Mouse (Mus musculus): ENCODE measurements around the gene Thegl. TPM values are rescaled to one million over a fixed set of nuclear protein-coding genes. Genes with fewer than 3 reads are reported as not detected.
"Not testable (repeated sequence)": the region's sequence is repeated elsewhere in the genome, so short reads cannot be mapped to it uniquely, and the experiment has no call there.

Gene Thegl
- 0.23 and 0.37 TPM in 2 replicates for polyA plus RNA-seq (2014; fragmentation: Nextera tagmentation; extraction: Ambion mirVana)

GRCm38 (mm10) chr5:77015544-77016482 lies at the start of gene Thegl:
Thegl (plus strand) TSS chr5:77016023.
- ATAC-seq (replicated peaks; ENCODE audit: low FRiP score): peak; percentile 99
- peaks cover 3% of the 10 kb centered on the region; the same call in 1 of the 2 replicates for H3K27me3 ChIP-seq (ENCODE audit: control insufficient read depth, insufficient read depth, low read length)
- H3K4me3 ChIP-seq (ENCODE audit: low read depth, low read length): peak within 1 kb of the TSS; percentile 45
- DNase-seq (ENCODE audit: low spot score): peak; percentile 91
- 12% methylated on average over 57 of the region's 57 CpGs for WGBS
- no peaks in the 10 kb centered on the region for H3K9me3 ChIP-seq (ENCODE audit: control insufficient read depth, low read length)
- no peaks in the 10 kb centered on the region for H3K36me3 ChIP-seq (ENCODE audit: control insufficient read depth, insufficient read depth, low read length)
- H3K4me1 ChIP-seq (replicated peaks; ENCODE audit: control insufficient read depth, insufficient read depth, low read length): no peaks in the 10 kb centered on the region; the same call in 1 of the 2 replicates
- H3K27ac ChIP-seq (ENCODE audit: low read depth, low read length): no peak within 1 kb of the TSS
- H3K4me2 ChIP-seq (ENCODE audit: low read depth, low read length, severe bottlenecking): peak within 1 kb of the TSS; percentile 81
- peak within 1 kb of the TSS; percentile 41 for H3K9ac ChIP-seq (ENCODE audit: low read length)

- Histone ChIP-seq H3K27me3 (ENCODE audit: control insufficient read depth, insufficient read depth, low read length) (no peaks in the 10 kb centered on the region), H3K4me1 (replicated peaks; ENCODE audit: control insufficient read depth, insufficient read depth, low read length) (peaks cover 4% of the 10 kb centered on the region; the same call in 1 of the 2 replicates), H3K4me3 (ENCODE audit: low read depth, low read length) (no peak overlapping the region), H3K9ac (ENCODE audit: low read length) (no peak overlapping the region), H3K27ac (ENCODE audit: low read depth, low read length) (no peak overlapping the region), H3K4me2 (ENCODE audit: low read depth, low read length, severe bottlenecking) (no peak overlapping the region), H3K9me3 (ENCODE audit: control insufficient read depth, low read length) (no peaks in the 10 kb centered on the region), H3K36me3 (ENCODE audit: control insufficient read depth, insufficient read depth, low read length) (peaks cover 8% of the 10 kb centered on the region; the same call in 1 of the 2 replicates)
- 83% methylated on average over 5 of the region's 5 CpGs for WGBS
- ATAC-seq (replicated peaks; ENCODE audit: low FRiP score): no peak
- no peak for DNase-seq (ENCODE audit: low spot score)
Observed at GRCm38 (mm10) chr5:76969250-76969649, 46.6 kb upstream of the Thegl start.

GRCm38 (mm10) chr5:76971115-76971514 lies 44.7 kb upstream of the Thegl start:
- H3K9ac ChIP-seq (ENCODE audit: low read length); H3K4me3 ChIP-seq (ENCODE audit: low read depth, low read length); H3K36me3 ChIP-seq (ENCODE audit: control insufficient read depth, insufficient read depth, low read length); H3K4me2 ChIP-seq (ENCODE audit: low read depth, low read length, severe bottlenecking); DNase-seq (ENCODE audit: low spot score); H3K27me3 ChIP-seq (ENCODE audit: control insufficient read depth, insufficient read depth, low read length); H3K9me3 ChIP-seq (ENCODE audit: control insufficient read depth, low read length); ATAC-seq (replicated peaks; ENCODE audit: low FRiP score); H3K27ac ChIP-seq (ENCODE audit: low read depth, low read length); H3K4me1 ChIP-seq (replicated peaks; ENCODE audit: control insufficient read depth, insufficient read depth, low read length): not testable (repeated sequence)
- WGBS: 88% methylated on average over 1 of the region's 1 CpGs

GRCm38 (mm10) chr5:76973488-76973887 lies 42.3 kb upstream of the Thegl start:
- H3K27ac ChIP-seq (ENCODE audit: low read depth, low read length): no peak overlapping the region
- H3K4me3 ChIP-seq (ENCODE audit: low read depth, low read length): peak overlapping the region; percentile 94; the same call in 1 of the 2 replicates
- H3K4me2 ChIP-seq (ENCODE audit: low read depth, low read length, severe bottlenecking): peak overlapping the region; percentile 78
- no peak for DNase-seq (ENCODE audit: low spot score)
- H3K27me3 ChIP-seq (ENCODE audit: control insufficient read depth, insufficient read depth, low read length): no peaks in the 10 kb centered on the region
- H3K9me3 ChIP-seq (ENCODE audit: control insufficient read depth, low read length): no peaks in the 10 kb centered on the region
- H3K36me3 ChIP-seq (ENCODE audit: control insufficient read depth, insufficient read depth, low read length): no peaks in the 10 kb centered on the region; the same call in 1 of the 2 replicates
- WGBS: 65% methylated on average over 3 of the region's 3 CpGs
- no peak overlapping the region; the same call in 1 of the 2 replicates for H3K9ac ChIP-seq (ENCODE audit: low read length)
- ATAC-seq (replicated peaks; ENCODE audit: low FRiP score): no peak
- peaks cover 8% of the 10 kb centered on the region; the same call in 1 of the 2 replicates for H3K4me1 ChIP-seq (replicated peaks; ENCODE audit: control insufficient read depth, insufficient read depth, low read length)

- Histone ChIP-seq H3K4me3 (ENCODE audit: low read depth, low read length) (peak overlapping the region; percentile 94), H3K27ac (ENCODE audit: low read depth, low read length) (no peak overlapping the region), H3K9me3 (ENCODE audit: control insufficient read depth, low read length) (no peaks in the 10 kb centered on the region), H3K4me1 (replicated peaks; ENCODE audit: control insufficient read depth, insufficient read depth, low read length) (peaks cover 8% of the 10 kb centered on the region; the same call in 1 of the 2 replicates), H3K27me3 (ENCODE audit: control insufficient read depth, insufficient read depth, low read length) (no peaks in the 10 kb centered on the region), H3K4me2 (ENCODE audit: low read depth, low read length, severe bottlenecking) (peak overlapping the region; percentile 78), H3K9ac (ENCODE audit: low read length) (peak overlapping the region; percentile 84), H3K36me3 (ENCODE audit: control insufficient read depth, insufficient read depth, low read length) (no peaks in the 10 kb centered on the region; the same call in 1 of the 2 replicates)
- peak; percentile 55 for ATAC-seq (replicated peaks; ENCODE audit: low FRiP score)
- DNase-seq (ENCODE audit: low spot score): no peak
- WGBS: 3% methylated on average over 17 of the region's 17 CpGs
Observed at GRCm38 (mm10) chr5:76974207-76974553, 41.6 kb upstream of the Thegl start.

GRCm38 (mm10) chr5:76974554-76975285 lies 41.1 kb upstream of the Thegl start, which contains the start of gene Srp72:
Srp72 (plus strand) TSS chr5:76974683.
- WGBS: under 1% methylated on average over 60 of the region's 60 CpGs
- H3K9ac ChIP-seq (ENCODE audit: low read length): peak within 1 kb of the TSS; percentile 84
- H3K4me2 ChIP-seq (ENCODE audit: low read depth, low read length, severe bottlenecking): peak within 1 kb of the TSS; percentile 78
- peak within 1 kb of the TSS; percentile 94 for H3K4me3 ChIP-seq (ENCODE audit: low read depth, low read length)
- ATAC-seq (replicated peaks; ENCODE audit: low FRiP score) (peak; percentile 96), DNase-seq (ENCODE audit: low spot score) (peak; percentile 95)
- peaks cover 8% of the 10 kb centered on the region; the same call in 1 of the 2 replicates for H3K4me1 ChIP-seq (replicated peaks; ENCODE audit: control insufficient read depth, insufficient read depth, low read length)
- H3K36me3 ChIP-seq (ENCODE audit: control insufficient read depth, insufficient read depth, low read length): no peaks in the 10 kb centered on the region; the same call in 1 of the 2 replicates
- peak within 1 kb of the TSS; percentile 68 for H3K27ac ChIP-seq (ENCODE audit: low read depth, low read length)
- no peaks in the 10 kb centered on the region for H3K27me3 ChIP-seq (ENCODE audit: control insufficient read depth, insufficient read depth, low read length)
- no peaks in the 10 kb centered on the region for H3K9me3 ChIP-seq (ENCODE audit: control insufficient read depth, low read length)

- H3K9ac ChIP-seq (ENCODE audit: low read length): no peak overlapping the region
- 90% methylated on average over 8 of the region's 8 CpGs for WGBS
- H3K4me3 ChIP-seq (ENCODE audit: low read depth, low read length): peak overlapping the region; percentile 94
- H3K36me3 ChIP-seq (ENCODE audit: control insufficient read depth, insufficient read depth, low read length): peaks cover 5% of the 10 kb centered on the region; the same call in 1 of the 2 replicates
- H3K4me2 ChIP-seq (ENCODE audit: low read depth, low read length, severe bottlenecking): peak overlapping the region; percentile 78
- no peaks in the 10 kb centered on the region for H3K9me3 ChIP-seq (ENCODE audit: control insufficient read depth, low read length)
- ATAC-seq (replicated peaks; ENCODE audit: low FRiP score) (no peak), DNase-seq (ENCODE audit: low spot score) (no peak)
- peaks cover 8% of the 10 kb centered on the region; the same call in 1 of the 2 replicates for H3K4me1 ChIP-seq (replicated peaks; ENCODE audit: control insufficient read depth, insufficient read depth, low read length)
- H3K27me3 ChIP-seq (ENCODE audit: control insufficient read depth, insufficient read depth, low read length): no peaks in the 10 kb centered on the region
- H3K27ac ChIP-seq (ENCODE audit: low read depth, low read length): no peak overlapping the region
Observed at GRCm38 (mm10) chr5:76975736-76976135, 40.1 kb upstream of the Thegl start.

- H3K36me3 ChIP-seq (ENCODE audit: control insufficient read depth, insufficient read depth, low read length): peaks cover 21% of the 10 kb centered on the region
- no peaks in the 10 kb centered on the region for H3K27me3 ChIP-seq (ENCODE audit: control insufficient read depth, insufficient read depth, low read length)
- H3K9ac ChIP-seq (ENCODE audit: low read length): no peak overlapping the region
- H3K27ac ChIP-seq (ENCODE audit: low read depth, low read length): no peak overlapping the region
- H3K4me3 ChIP-seq (ENCODE audit: low read depth, low read length): no peak overlapping the region
- no peaks in the 10 kb centered on the region; the same call in 1 of the 2 replicates for H3K4me1 ChIP-seq (replicated peaks; ENCODE audit: control insufficient read depth, insufficient read depth, low read length)
- DNase-seq (ENCODE audit: low spot score): no peak
- WGBS: 96% methylated on average over 11 of the region's 11 CpGs
- no peaks in the 10 kb centered on the region for H3K9me3 ChIP-seq (ENCODE audit: control insufficient read depth, low read length)
- no peak overlapping the region for H3K4me2 ChIP-seq (ENCODE audit: low read depth, low read length, severe bottlenecking)
- no peak for ATAC-seq (replicated peaks; ENCODE audit: low FRiP score)
Observed at GRCm38 (mm10) chr5:76984015-76984414, 31.8 kb upstream of the Thegl start.
